Mouse (Mus musculus) MEL (cell line): ENCODE measurements around the gene Gimap9. TPM values are rescaled to one million over a fixed set of nuclear protein-coding genes. Genes with fewer than 3 reads are reported as not detected.

Experiments
- DNase-seq: peaks from one replicate; pipeline ENCODE4 v3.0.0; 2011; ENCODE audit warnings: low read depth, low spot score
- H3K27ac ChIP-seq: 2 replicates; pipeline ENCODE4 v1.5.1; 2012; ENCODE audit warnings: low read depth, mild to moderate bottlenecking, control low read depth, low read length, moderate library complexity; ENCODE audit not compliant: control insufficient read depth
- H3K27me3 ChIP-seq, 2 experiments: fragments of 150-350 bp in 1 of 2; sonication (generic) in 1 of 2; 2 replicates each; pipeline ENCODE4 v1.6.1; 2012; ENCODE audit warnings: low read length in 2 of 2, mild to moderate bottlenecking in 2 of 2, improper control_type of control experiment in 1 of 2, moderate library complexity in 1 of 2; ENCODE audit not compliant: insufficient read depth in 2 of 2, control insufficient read depth in 1 of 2
- H3K36me3 ChIP-seq, 2 experiments: 2 replicates each; pipeline ENCODE4 v1.6.1; 2012 to 2014; ENCODE audit warnings: low read length in 2 of 2, improper control_type of control experiment in 1 of 2, inconsistent platforms in 1 of 2, mild to moderate bottlenecking in 1 of 2; ENCODE audit not compliant: insufficient read depth in 2 of 2, control insufficient read depth in 1 of 2
- H3K4me1 ChIP-seq, 2 experiments: fragments of 150-350 bp in 1 of 2; sonication (generic) in 1 of 2; 2 replicates each; pipeline ENCODE4 v1.6.1; 2012; ENCODE audit warnings: low read length in 2 of 2, improper control_type of control experiment in 1 of 2, mild to moderate bottlenecking in 1 of 2; ENCODE audit not compliant: insufficient read depth in 2 of 2, control insufficient read depth in 1 of 2
- H3K4me3 ChIP-seq, 2 experiments: fragments of 150-350 bp in 1 of 2; sonication (generic) in 1 of 2; 2 replicates each; pipeline ENCODE4 v1.5.1; 2012; ENCODE audit warnings: low read depth in 2 of 2, low read length in 2 of 2, mild to moderate bottlenecking in 2 of 2, moderate library complexity in 2 of 2, control low read depth in 1 of 2, improper control_type of control experiment in 1 of 2; ENCODE audit not compliant: control insufficient read depth in 1 of 2, insufficient read depth in 1 of 2
- H3K79me2 ChIP-seq: 2 replicates; pipeline ENCODE4 v1.6.1; 2012; ENCODE audit warnings: mild to moderate bottlenecking, low read length, moderate library complexity; ENCODE audit not compliant: control insufficient read depth, poor library complexity, insufficient read depth
- H3K9ac ChIP-seq: 2 replicates; pipeline ENCODE4 v1.6.1; 2012; ENCODE audit warnings: low read depth, mild to moderate bottlenecking, control low read depth, low read length, moderate library complexity; ENCODE audit not compliant: control insufficient read depth, poor library complexity, severe bottlenecking
- H3K9me3 ChIP-seq: fragments of 150-350 bp; sonication (generic); replicated peaks from 2 replicates; pipeline ENCODE4 v1.6.1; 2012; ENCODE audit warnings: mild to moderate bottlenecking, low read length, improper control_type of control experiment, moderate library complexity; ENCODE audit not compliant: insufficient read depth
- CTCF ChIP-seq, 3 experiments: IDR thresholded peaks in 2 of 3; conservative IDR thresholded peaks in 1 of 3; 2 replicates each; pipeline ENCODE4 v1.5.1; 2011 to 2012; ENCODE audit warnings: low read length in 3 of 3, low read depth in 2 of 3, mild to moderate bottlenecking in 2 of 3, improper control_type of control experiment in 1 of 3, inconsistent platforms in 1 of 3, mixed read lengths in 1 of 3, moderate library complexity in 1 of 3; ENCODE audit not compliant: control insufficient read depth in 1 of 3, insufficient read depth in 1 of 3, poor library complexity in 1 of 3, severe bottlenecking in 1 of 3
- E2F4 ChIP-seq: IDR thresholded peaks from 2 replicates; pipeline ENCODE4 v1.6.1; 2011; ENCODE audit warnings: low read depth, low read length, improper control_type of control experiment, borderline replicate concordance
- ELF1 ChIP-seq: IDR thresholded peaks from 2 replicates; pipeline ENCODE4 v1.6.1; 2014; ENCODE audit warnings: low read depth, mild to moderate bottlenecking, inconsistent platforms, low read length, improper control_type of control experiment, moderate library complexity
- EP300 ChIP-seq, 2 experiments: IDR thresholded peaks; 2 replicates each; pipeline ENCODE4 v1.6.1; 2011; ENCODE audit warnings: improper control_type of control experiment in 2 of 2, low read length in 2 of 2, low read depth in 1 of 2, mild to moderate bottlenecking in 1 of 2
- ETS1 ChIP-seq: IDR thresholded peaks from 2 replicates; pipeline ENCODE4 v1.6.1; 2012; ENCODE audit warnings: low read depth, mild to moderate bottlenecking, inconsistent platforms, low read length, improper control_type of control experiment, moderate library complexity
- GATA1 ChIP-seq: IDR thresholded peaks from 2 replicates; pipeline ENCODE4 v1.6.1; 2011; ENCODE audit warnings: low read depth, low read length, improper control_type of control experiment
- JUND ChIP-seq: IDR thresholded peaks from 2 replicates; pipeline ENCODE4 v1.6.1; 2011; ENCODE audit warnings: low read depth, mild to moderate bottlenecking, improper control_type of control experiment, low read length
- MAFK ChIP-seq: IDR thresholded peaks from 2 replicates; pipeline ENCODE4 v1.6.1; 2011; ENCODE audit warnings: low read depth, mild to moderate bottlenecking, low read length, improper control_type of control experiment, borderline replicate concordance
- MAX ChIP-seq: IDR thresholded peaks from 2 replicates; pipeline ENCODE4 v1.6.1; 2011; ENCODE audit warnings: low read length, improper control_type of control experiment
- MYC ChIP-seq: IDR thresholded peaks from 2 replicates; pipeline ENCODE4 v1.6.1; 2011; ENCODE audit warnings: low read depth, mild to moderate bottlenecking, low read length, improper control_type of control experiment, moderate library complexity
- NELFE ChIP-seq: IDR thresholded peaks from 2 replicates; pipeline ENCODE4 v1.6.1; 2011; ENCODE audit warnings: low read depth, low read length, improper control_type of control experiment
- NRF1 ChIP-seq: IDR thresholded peaks from 2 replicates; pipeline ENCODE4 v1.6.1; 2014; ENCODE audit warnings: low read depth, mild to moderate bottlenecking, inconsistent platforms, low read length, improper control_type of control experiment, moderate library complexity; ENCODE audit not compliant: poor library complexity, insufficient read depth, severe bottlenecking
- POLR2A ChIP-seq, 2 experiments: IDR thresholded peaks; 2 replicates each; pipeline ENCODE4 v1.6.1; 2011 to 2012; ENCODE audit warnings: low read length in 2 of 2, mild to moderate bottlenecking in 2 of 2, control low read depth in 1 of 2, improper control_type of control experiment in 1 of 2, low read depth in 1 of 2, moderate library complexity in 1 of 2; ENCODE audit not compliant: control insufficient read depth in 1 of 2, insufficient read depth in 1 of 2, poor library complexity in 1 of 2
- POLR2AphosphoS2 ChIP-seq: IDR thresholded peaks from 2 replicates; pipeline ENCODE4 v1.6.1; 2011; ENCODE audit warnings: low read length, improper control_type of control experiment
- POLR2AphosphoS5 ChIP-seq: IDR thresholded peaks from 2 replicates; pipeline ENCODE4 v1.6.1; 2012; ENCODE audit warnings: low read depth, borderline replicate concordance, mild to moderate bottlenecking, inconsistent platforms, low read length, moderate library complexity, mixed read lengths
- RCOR1 ChIP-seq: IDR thresholded peaks from 2 replicates; pipeline ENCODE4 v1.6.1; 2012; ENCODE audit warnings: low read depth, mild to moderate bottlenecking, inconsistent platforms, low read length, improper control_type of control experiment
- TAL1 ChIP-seq: IDR thresholded peaks from 2 replicates; pipeline ENCODE4 v1.6.1; 2012; ENCODE audit warnings: mild to moderate bottlenecking, inconsistent platforms, low read length, moderate library complexity, mixed read lengths
- TCF12 ChIP-seq: IDR thresholded peaks from 2 replicates; pipeline ENCODE4 v1.6.1; 2014; ENCODE audit warnings: low read depth, mild to moderate bottlenecking, inconsistent platforms, low read length, improper control_type of control experiment, moderate library complexity
- ZC3H11A ChIP-seq: IDR thresholded peaks from 2 replicates; pipeline ENCODE4 v1.6.1; 2012; ENCODE audit warnings: low read depth, mild to moderate bottlenecking, inconsistent platforms, low read length, improper control_type of control experiment
- ZMIZ1 ChIP-seq: IDR thresholded peaks from 2 replicates; pipeline ENCODE4 v1.6.1; 2012; ENCODE audit warnings: low read depth, mild to moderate bottlenecking, inconsistent platforms, low read length, improper control_type of control experiment, moderate library complexity
- polyA plus RNA-seq, 2 experiments: library from polyadenylated mRNA; stranded (reverse) in 1 of 2; unstranded in 1 of 2; fragments of >175 nt in 1 of 2; fragments of >200 nt in 1 of 2; gene quantifications; 2 replicates each; pipeline versions ENCODE4 v1.2.1 to v1.2.4; 2012; ENCODE audit warnings: low replicate concordance in 2 of 2, low read depth in 1 of 2; ENCODE audit not compliant: insufficient read length in 2 of 2, insufficient read depth in 1 of 2, missing spikeins in 1 of 2
- total RNA-seq: library from RNA; depleted of rRNA; stranded (reverse); fragments of 300-350 nt; gene quantifications from 2 replicates; pipeline ENCODE4 v1.2.3, GENCODE M21; 2012

The Gimap9 gene
- total and polyA plus RNA-seq, 3 experiments: 4.8 to 6.2 TPM; not detected in 1

DNA sequence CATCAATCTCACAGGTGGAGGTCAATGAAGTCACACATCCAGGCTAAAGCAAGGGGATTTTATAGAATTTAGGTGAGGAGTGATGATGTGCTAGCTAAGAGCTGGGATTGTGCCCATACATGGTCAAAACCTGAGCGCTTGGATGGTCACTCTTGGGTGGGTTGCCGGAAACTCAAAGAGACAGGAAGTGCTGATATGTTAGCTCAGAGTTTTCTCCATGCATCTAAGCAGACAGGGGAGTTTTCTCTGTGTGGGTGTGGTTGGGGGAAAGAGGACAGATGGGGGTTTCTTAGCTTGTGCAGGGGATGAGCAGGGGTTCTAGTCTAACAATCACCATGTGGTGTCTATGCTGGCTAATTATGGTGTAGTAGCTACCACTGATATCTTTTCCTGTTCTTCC lies 13.4 kb downstream of the Gimap9 start:
- no peak for DNase-seq
- H3K79me2 ChIP-seq: no peaks in the 10 kb centered on the region
- TF ChIP-seq ETS1 (no peak), ZMIZ1 (no peak), POLR2AphosphoS2 (no peak), TCF12 (no peak), POLR2AphosphoS5 (no peak), EP300 (IDR thresholded peaks at IDR 0.05; ENCODE audit: low read depth in 1 of 2, low read length in 2 of 2) (no peak), NELFE (no peak), GATA1 (no peak), E2F4 (no peak), RCOR1 (no peak), CTCF (IDR thresholded peaks at IDR 0.05 in 2 of 3, conservative IDR thresholded peaks at IDR 0.05 in 1 of 3; ENCODE audit: control insufficient read depth in 1 of 3, insufficient read depth in 1 of 3, low read depth in 2 of 3, low read length in 3 of 3, poor library complexity in 1 of 3, severe bottlenecking in 1 of 3) (no peak), ELF1 (no peak), MYC (no peak)
- no peak overlapping the region for H3K9ac ChIP-seq
- peaks cover 0 to 1% of the 10 kb centered on the region in 2 experiments; a peak in 1 of 4 replicates for H3K27me3 ChIP-seq
- no peaks in the 10 kb centered on the region for H3K4me1 ChIP-seq
- H3K36me3 ChIP-seq: no peaks in the 10 kb centered on the region
- H3K4me3 ChIP-seq: no peak overlapping the region
- no peaks in the 10 kb centered on the region for H3K9me3 ChIP-seq
- no peak overlapping the region for H3K27ac ChIP-seq

GRCm38 (mm10) chr6:48692962-48693361 lies 17.0 kb downstream of the Gimap9 start:
- H3K27ac ChIP-seq: no peak overlapping the region
- H3K4me3 ChIP-seq: no peak overlapping the region
- H3K9ac ChIP-seq: no peak overlapping the region
- no peaks in the 10 kb centered on the region for H3K36me3 ChIP-seq
- peaks cover 0 to 1% of the 10 kb centered on the region in 2 experiments; a peak in 1 of 4 replicates for H3K27me3 ChIP-seq
- DNase-seq: no peak
- H3K4me1 ChIP-seq: no peaks in the 10 kb centered on the region
- H3K79me2 ChIP-seq: no peaks in the 10 kb centered on the region
- TF ChIP-seq ETS1: no peak
- no peak for TF ChIP-seq TAL1
- TF ChIP-seq NRF1: no peak
- TF ChIP-seq MAFK: no peak
- TF ChIP-seq MAX: no peak
- no peak for TF ChIP-seq GATA1
- TF ChIP-seq TCF12: no peak
- no peak for TF ChIP-seq ZC3H11A
- no peak for TF ChIP-seq ELF1
- TF ChIP-seq JUND: no peak
- TF ChIP-seq POLR2A (IDR thresholded peaks at IDR 0.05; ENCODE audit: control insufficient read depth in 1 of 2, insufficient read depth in 1 of 2, low read depth in 1 of 2, low read length in 2 of 2, poor library complexity in 1 of 2): no peak
- no peaks in the 10 kb centered on the region for H3K9me3 ChIP-seq
